Mouse (Mus musculus) cerebellum, adult 2 months (tissue): ENCODE measurements around the gene Card11. TPM values are rescaled to one million over a fixed set of nuclear protein-coding genes. Genes with fewer than 3 reads are reported as not detected.

ENCODE experiments used
- DNase-seq, 2 experiments: peaks; one replicate each; pipeline ENCODE4 v3.0.0; 2021
- H3K27ac ChIP-seq: fragments of 200-500 bp; 2 replicates; pipeline ENCODE4 v1.5.1; 2012; ENCODE audit warnings: low read length, control low read depth, inconsistent platforms; ENCODE audit not compliant: insufficient read depth
- H3K27me3 ChIP-seq: fragments of 200-500 bp; 2 replicates; pipeline ENCODE4 v1.6.1; 2012; ENCODE audit warnings: inconsistent platforms, mild to moderate bottlenecking, low read length, moderate library complexity; ENCODE audit not compliant: control insufficient read depth, insufficient read depth
- H3K4me1 ChIP-seq: fragments of 200-500 bp; 2 replicates; pipeline ENCODE4 v1.6.1; 2011; ENCODE audit warnings: low read length; ENCODE audit not compliant: control insufficient read depth, insufficient read depth
- H3K4me3 ChIP-seq: fragments of 200-500 bp; replicated peaks from 2 replicates; pipeline ENCODE3; 2011; ENCODE audit warnings: mild to moderate bottlenecking, low read depth, low read length, control low read depth; ENCODE audit not compliant: insufficient read depth
- CTCF ChIP-seq: fragments of 200-500 bp; IDR thresholded peaks from 2 replicates; pipeline ENCODE4 v1.5.1; 2011; ENCODE audit warnings: low read depth, mild to moderate bottlenecking, control low read depth, low read length, moderate library complexity, borderline replicate concordance; ENCODE audit not compliant: insufficient read depth
- POLR2A ChIP-seq: fragments of 200-500 bp; IDR thresholded peaks from 2 replicates; pipeline ENCODE4 v1.6.1; 2011; ENCODE audit warnings: low read length, control low read depth, borderline replicate concordance; ENCODE audit not compliant: insufficient read depth
- WGBS: fragments of 180-500 bp; shearing (Covaris S2); methylation state at CpG from one replicate; pipeline ENCODE4 v1.1.7; 2018; 5-methylcytosine and 5-hydroxymethylcytosine counted together
- polyA plus RNA-seq: library from polyadenylated mRNA; depleted of rRNA; stranded (reverse); fragments of >200 nt; gene quantifications from 2 replicates; pipeline ENCODE4 v1.2.3, GENCODE M21; 2012

Card11 gene
- polyA plus RNA-seq, 1 experiment, result 0.44 TPM

DNA sequence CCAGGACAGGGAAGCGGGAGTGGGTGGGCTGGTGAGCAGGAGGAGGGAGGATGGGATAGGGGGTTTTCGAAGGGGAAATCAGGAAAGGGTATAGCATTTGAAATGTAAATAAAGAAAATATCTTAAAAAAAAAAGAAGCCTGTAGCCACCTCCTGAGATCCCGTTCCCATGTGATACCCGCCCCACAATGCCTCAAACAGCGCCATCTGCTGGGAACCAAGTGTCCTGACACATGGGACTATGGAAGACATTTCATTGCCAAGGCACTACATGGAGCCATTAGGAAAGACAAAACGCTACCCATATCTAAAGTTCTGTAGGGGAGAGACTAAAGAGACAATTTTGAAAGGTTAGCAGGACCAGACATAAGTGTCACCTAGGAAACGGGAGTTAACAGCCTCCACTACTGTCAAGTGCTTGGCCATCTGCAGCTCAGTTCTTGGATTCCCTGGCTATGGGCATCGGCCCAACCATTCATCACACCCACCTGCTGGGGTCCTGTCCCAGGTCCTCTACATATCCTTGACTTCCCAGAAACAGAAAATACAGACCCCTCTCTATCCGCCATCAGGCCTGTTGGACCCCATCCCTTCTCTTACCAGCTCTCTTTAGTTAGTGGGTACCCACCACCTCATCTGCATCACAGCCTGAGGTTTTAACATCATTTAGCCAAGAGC lies 65.6 kb downstream of the Card11 start:
- no peak overlapping the region for H3K27ac ChIP-seq
- TF ChIP-seq CTCF (no peak), POLR2A (no peak)
- no peak overlapping the region for H3K4me3 ChIP-seq
- no peaks in the 10 kb centered on the region for H3K4me1 ChIP-seq
- WGBS, result 38% methylated on average over 9 of the region's 9 CpGs
- no peaks in the 10 kb centered on the region for H3K27me3 ChIP-seq
- DNase-seq, result no peak

DNA sequence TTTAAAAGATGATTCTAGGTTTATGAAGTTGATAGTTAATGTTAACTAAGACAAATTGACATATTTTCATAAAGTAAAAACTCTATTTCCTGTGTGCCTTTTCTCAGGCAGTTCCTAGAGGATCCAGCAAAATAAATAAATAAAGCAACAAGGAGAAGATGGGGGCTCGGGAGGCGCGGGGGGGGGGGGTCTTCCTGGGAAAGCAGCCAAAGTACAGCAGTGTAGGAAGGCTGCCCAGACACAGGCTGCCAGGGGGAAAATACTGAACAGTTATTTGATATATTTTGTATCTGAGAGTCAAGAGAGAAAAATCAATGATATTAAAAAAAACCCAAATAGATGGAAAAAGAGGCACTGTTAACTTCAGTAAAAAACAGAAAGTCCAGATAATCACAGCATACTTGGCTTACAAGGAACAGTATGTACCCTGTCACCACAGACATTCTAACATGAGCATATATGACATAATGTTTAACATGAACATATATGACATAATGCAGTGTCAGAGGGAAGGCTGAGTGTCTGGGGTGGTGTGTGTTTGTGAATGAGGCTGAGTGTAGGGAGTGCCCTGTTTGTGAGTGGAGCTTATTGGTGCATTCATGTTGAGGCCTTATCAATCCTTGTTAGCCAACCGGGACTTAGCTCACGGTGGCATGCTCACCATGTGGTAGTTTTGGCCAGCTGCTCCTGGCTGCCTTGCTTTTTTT lies 68.7 kb downstream of the Card11 start:
- DNase-seq, result no peak
- Histone ChIP-seq H3K27ac (no peak overlapping the region), H3K27me3 (no peaks in the 10 kb centered on the region), H3K4me3 (no peak overlapping the region), H3K4me1 (no peaks in the 10 kb centered on the region)
- TF ChIP-seq POLR2A, result no peak
- no peak for TF ChIP-seq CTCF
- WGBS, result 34% methylated on average over 5 of the region's 5 CpGs

DNA sequence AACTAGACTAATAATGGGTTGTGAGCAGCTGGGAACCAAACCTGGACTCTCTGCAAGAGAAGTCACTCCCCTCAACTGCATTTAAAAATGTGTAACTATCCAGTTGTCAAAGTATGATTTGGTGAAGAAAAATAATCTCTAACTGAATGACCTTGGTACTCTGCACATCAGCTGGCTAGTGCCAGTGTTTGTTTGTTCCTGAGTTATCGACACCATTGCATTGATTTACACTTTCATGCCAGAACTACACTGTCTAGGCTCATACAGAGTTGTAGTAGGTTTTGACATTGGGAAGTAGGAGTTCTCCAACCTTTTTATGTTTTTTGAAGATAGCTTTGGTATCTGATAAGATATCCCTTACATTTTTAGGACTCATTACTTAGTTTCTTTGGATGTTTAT lies 81.9 kb downstream of the Card11 start:
- no peak overlapping the region for H3K4me3 ChIP-seq
- DNase-seq, result no peak
- H3K27me3 ChIP-seq, result no peaks in the 10 kb centered on the region
- H3K4me1 ChIP-seq, result no peaks in the 10 kb centered on the region
- WGBS, result 91% methylated on average over 1 of the region's 1 CpGs
- H3K27ac ChIP-seq, result no peak overlapping the region
- TF ChIP-seq POLR2A (no peak), CTCF (no peak)

DNA sequence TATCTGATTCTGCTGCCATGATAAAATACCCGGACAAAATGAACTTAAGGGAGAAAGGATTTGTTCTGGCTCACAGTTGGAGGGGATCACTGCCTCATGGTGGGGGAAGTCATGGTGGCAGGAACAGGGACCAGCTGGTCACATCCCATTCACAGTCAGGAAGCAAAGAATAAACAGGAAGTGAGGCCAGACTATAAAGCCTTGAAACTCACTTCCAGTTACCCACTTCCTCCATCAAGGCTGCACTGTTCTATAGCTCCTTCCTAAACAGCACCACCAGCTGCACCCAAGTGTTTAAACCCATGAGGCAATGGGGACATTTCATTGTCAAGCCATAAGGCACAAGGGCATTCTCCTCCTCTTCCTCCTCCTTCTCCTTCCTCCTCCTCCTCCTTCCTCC lies 82.6 kb downstream of the Card11 start:
- no peak for DNase-seq
- H3K4me3 ChIP-seq, result no peak overlapping the region
- no peak overlapping the region for H3K27ac ChIP-seq
- no peaks in the 10 kb centered on the region for H3K4me1 ChIP-seq
- no peaks in the 10 kb centered on the region for H3K27me3 ChIP-seq
- WGBS, result 95% methylated on average over 1 of the region's 1 CpGs
- no peak for TF ChIP-seq POLR2A
- TF ChIP-seq CTCF, result no peak

DNA sequence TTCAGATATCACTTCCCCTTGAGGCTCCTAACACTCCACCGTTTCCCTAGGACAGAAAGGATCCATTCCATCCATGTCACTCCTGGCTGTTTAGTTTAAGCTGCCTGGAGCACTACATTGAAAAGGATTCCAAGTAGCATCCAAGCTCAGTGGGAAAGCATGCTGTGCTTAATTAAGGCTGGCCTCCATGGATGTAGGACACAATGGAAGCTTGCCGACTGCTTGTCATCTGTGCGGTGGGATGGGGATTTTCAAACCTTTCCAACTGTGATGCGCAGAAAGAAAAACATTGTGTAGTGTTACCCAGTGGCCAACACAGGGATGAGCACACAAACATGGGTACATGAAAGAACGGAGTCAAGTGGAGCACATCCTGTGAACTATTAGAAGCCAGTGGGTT lies 89.5 kb downstream of the Card11 start:
- H3K27me3 ChIP-seq, result no peaks in the 10 kb centered on the region
- WGBS, result 6% methylated on average over 5 of the region's 5 CpGs
- H3K4me1 ChIP-seq, result no peaks in the 10 kb centered on the region
- DNase-seq, result peak in 1 of 2 experiments; percentile 33
- no peak overlapping the region for H3K4me3 ChIP-seq
- TF ChIP-seq CTCF (no peak), POLR2A (no peak)
- no peak overlapping the region for H3K27ac ChIP-seq

DNA sequence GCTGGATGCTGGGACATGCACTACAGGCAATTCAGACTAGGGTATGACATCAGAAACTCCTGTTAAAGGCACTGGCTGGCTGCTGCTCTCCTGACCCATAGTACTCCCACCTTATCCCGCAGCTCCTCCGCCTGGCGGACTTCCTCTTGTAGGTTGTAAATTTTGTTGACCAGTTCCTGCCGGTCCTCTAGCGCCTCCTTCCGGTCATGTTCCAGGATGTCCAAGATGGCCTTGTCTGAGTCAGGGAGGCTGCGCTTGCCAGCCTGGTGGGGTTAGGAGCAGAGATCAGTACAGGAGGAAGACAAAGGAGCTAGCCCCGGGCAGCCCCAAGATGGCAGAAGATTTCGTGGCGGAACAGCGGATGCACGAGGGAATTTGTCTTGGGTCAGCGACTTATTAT lies 99.5 kb downstream of the Card11 start:
- no peak for TF ChIP-seq CTCF
- TF ChIP-seq POLR2A, result no peak
- H3K4me3 ChIP-seq, result no peak overlapping the region
- no peak overlapping the region for H3K27ac ChIP-seq
- no peaks in the 10 kb centered on the region for H3K4me1 ChIP-seq
- DNase-seq, result no peak
- H3K27me3 ChIP-seq, result no peaks in the 10 kb centered on the region; the same call in 1 of the 2 replicates
- 85% methylated on average over 13 of the region's 13 CpGs for WGBS

DNA sequence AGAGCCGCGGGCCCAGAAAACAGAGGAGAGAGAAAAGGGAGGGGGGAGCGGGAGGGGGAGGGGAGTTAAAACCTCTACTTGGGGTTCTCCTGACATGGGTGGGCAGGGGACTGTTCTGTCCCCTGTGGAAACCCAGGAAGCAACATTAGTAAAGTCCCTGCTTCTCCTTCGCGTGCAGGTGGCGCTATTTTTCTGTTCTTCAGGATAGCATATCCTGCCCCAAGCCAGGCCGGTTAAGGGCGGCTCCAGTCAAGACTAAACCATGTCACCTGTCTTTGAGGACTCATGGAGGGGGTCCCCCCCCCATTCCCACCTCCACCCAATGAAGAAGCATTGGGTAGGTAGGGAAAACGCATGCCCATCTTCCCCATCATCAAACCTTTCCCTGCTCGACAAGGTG lies 109.3 kb downstream of the Card11 start:
- Histone ChIP-seq H3K27me3 (no peaks in the 10 kb centered on the region), H3K4me1 (no peaks in the 10 kb centered on the region), H3K4me3 (no peak overlapping the region), H3K27ac (no peak overlapping the region)
- no peak for DNase-seq
- TF ChIP-seq POLR2A, result no peak
- peak; percentile 16; the same call in 1 of the 2 replicates for TF ChIP-seq CTCF
- WGBS, result 54% methylated on average over 10 of the region's 10 CpGs

DNA sequence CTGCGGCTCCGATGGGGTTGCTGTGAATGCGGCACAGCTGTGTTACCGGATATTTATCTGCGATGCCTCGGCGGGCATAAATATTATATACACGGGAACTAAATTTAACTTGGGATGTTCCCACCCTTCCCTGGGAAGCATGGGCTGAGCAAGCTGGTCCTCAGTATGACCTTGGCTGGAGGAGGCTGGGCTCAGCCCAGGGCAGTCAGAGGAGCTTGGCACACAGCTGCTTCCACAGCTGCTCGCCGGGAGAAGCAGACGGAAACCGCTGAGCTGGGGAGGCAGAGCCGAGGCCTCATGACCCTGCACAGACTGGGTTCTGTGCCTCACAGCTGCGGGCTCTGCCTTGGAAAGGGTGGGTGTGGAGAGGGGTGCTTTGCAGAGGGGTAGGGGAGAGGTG lies 110.3 kb downstream of the Card11 start:
- Histone ChIP-seq H3K4me3 (no peak overlapping the region), H3K4me1 (no peaks in the 10 kb centered on the region), H3K27me3 (no peaks in the 10 kb centered on the region), H3K27ac (no peak overlapping the region)
- DNase-seq, result no peak
- WGBS, result 26% methylated on average over 14 of the region's 14 CpGs
- TF ChIP-seq CTCF (no peak), POLR2A (no peak)
